Mouse (Mus musculus): Measurements from ENCODE around the gene Spag9.
A peak's percentile ranks its signal among the peaks of the same experiment; 100 is the strongest.

The Spag9 gene

DNA sequence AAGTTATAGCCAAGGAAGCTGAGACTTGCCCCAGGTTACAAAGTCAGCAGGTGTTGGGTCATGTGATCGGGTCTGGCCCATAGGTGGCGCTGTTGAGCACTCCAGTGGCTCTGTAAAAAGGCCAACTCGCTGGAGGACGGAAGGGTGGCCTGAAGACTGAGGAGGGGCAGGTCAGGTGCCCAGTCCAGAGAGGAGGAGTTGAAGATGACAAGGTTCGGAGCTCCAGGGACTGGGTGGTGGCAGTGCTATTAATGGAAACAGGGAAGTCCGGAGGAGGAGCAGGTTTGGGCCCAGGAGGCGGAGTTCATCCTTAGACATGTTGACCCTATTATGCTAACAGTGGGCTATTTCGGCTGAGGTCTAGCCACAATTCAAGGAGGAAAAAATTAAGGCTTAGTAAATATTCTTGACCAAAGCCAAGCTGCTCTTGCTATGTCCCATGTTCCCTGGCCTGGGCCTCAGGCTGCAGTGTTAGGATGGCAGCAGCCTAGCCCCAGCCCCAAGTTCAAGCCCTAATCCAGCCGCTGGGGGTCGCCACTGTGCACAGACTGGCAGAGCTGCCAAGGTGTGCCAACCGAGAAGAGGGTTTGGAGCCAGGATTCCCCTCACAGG lies 137.6 kb downstream of the Spag9 start:
- DNase-seq (ENCODE audit: low read depth), result peak; percentile 78

DNA sequence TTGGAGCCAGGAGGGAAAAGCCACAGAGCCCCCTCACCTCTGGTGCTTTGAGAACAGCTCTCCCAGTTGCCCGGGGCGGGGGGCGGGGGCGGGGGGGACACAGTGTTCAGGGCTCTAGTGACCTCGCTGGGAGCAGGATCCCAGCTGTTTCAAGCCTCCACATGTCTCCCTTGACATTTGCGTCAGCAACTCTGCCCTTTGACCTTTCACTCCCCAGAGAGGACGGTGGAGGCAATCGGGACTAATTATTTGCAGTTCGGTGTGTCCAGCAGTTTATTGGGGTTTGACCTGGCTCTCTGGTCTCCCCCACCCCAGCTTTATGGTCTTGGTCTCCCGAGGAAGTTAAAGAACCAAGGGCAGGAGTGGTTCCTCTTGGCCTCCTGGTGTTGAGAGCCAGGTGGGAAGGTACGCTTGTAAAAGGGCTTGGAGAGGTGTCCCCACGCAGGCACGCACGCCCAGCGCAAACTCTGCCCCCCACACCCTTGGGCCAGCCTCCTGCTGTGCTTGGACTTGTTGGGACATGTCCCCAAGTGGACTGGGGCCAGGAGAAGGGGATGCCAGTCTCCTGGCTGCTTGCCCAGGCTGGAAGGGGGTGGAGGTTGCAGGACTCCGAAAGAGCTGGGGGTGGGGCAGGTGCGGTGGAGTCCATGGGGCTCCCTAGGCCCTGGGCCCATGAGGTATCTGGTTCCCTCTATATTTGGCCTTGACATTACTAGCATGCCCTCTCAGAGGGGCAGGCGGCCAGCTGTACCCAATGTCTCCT lies 138.4 kb downstream of the Spag9 start:
- DNase-seq (ENCODE audit: low read depth), result no peak

DNA sequence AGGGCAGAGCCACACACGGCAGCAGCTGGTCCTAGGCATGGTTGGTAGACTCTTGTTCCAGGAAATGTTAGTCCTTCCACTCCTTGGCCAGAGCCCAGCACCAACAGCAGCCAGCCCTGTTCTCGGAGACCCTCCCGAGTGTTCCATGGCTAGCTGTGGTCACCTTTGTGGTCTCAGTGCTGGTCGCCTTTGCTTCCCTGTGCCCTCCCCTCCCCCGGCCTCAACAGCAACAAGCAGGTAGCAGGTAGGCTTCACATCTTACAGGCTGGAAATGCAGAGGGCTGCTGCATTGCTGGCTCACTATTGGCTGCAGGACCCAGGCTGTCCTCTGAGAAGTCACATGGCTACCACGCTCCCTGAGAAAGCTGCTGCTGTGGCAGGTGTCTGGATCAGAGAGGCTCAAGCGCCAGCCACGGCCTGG lies 139.7 kb downstream of the Spag9 start:
- no peak for DNase-seq (ENCODE audit: low read depth)

DNA sequence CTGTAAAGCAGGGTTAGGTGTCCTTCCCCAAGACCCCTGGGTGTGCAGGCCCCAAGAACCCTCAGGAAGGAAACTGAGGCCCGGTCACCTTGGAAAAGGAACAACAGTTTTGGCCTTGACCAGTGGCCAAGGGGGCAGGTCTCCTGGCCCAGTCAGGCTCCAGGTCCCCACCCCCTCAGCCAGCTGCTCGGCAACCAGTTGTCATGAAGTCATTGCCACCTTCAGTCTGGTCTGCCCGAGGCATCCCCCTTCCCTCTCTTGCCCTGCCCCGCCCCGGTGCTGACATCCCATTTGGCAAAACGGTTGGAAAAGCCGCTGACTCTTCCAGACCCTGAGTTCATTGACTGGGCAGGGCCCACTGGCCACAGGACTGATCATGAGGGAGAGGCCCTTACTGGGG lies 140.8 kb downstream of the Spag9 start:
- peak; percentile 31 for DNase-seq (ENCODE audit: low read depth)

DNA sequence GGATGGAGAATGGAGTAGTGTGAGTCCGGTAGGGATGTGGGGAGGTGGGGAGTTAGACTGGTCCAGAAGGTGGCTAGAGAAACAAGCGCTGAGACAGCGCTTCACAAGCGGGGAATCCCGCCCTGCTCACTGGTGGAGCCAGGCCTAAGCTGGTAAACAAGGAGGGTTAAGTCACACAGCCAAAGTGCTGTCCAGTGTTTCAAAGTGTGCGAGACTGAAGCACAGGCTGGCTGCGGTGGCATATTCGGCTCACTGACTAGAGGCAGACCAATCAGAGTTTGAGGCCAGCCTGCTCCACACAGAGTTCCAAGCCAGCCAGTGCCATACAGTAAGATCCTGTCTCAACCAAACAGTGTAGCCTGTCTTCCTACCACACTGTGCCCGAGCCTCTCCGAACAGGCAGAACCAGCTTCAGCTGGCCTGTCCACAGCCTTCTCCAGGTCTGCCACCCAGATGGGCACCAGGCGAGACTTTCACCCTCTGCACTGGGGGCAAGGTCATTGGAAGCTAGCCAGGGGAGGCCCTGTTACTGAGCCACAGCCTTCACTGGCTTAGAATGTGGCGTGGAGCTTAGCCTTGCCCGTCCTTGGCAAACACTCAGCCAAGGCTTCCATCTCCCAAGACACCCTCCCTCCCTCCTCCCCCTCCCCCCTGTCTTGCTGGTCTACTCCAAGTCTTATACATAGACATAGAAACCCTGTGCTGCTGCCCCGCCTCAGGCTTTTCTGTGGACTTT lies 141.6 kb downstream of the Spag9 start:
- peak; percentile 57 for DNase-seq (ENCODE audit: low read depth)

DNA sequence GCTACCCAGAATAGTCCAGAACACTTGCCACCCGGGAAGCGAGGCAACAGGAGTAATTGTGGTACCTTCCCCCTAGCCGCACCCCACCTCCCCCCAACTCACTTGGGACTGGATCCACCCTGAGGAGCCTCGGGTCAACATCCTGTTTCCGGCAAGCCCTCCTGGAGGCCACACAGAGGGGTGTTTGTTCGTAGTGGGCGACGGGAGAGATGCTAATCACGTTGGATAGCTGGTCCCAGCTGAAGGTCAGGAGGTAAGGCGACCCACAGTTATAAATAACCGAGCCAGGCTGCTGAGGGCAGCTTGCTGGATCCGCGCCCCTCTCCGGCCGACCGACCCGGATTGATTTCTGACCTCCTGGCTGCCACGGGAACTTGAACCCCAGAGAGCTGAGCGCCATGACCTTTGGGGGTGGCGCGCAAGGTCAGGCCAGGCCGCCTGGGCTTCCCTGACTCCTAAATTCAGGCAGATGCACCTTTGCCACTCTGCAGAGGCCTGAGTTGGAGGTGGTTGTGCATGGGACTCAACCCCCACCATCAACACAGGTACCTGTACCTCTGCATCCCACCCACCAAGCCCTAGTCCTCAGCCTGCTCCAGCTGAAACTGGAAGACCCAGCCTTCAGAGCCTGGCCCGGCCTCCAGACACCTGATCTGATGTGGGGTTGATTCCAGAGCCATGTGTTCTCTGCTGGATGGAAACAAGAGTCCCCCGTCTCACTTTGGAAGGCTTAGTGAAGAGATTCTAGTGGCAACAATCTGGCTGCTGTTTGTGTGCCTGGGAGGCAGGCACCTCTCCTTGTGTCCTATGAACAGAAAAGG lies 142.7 kb downstream of the Spag9 start:
- no peak for DNase-seq (ENCODE audit: low read depth)

DNA sequence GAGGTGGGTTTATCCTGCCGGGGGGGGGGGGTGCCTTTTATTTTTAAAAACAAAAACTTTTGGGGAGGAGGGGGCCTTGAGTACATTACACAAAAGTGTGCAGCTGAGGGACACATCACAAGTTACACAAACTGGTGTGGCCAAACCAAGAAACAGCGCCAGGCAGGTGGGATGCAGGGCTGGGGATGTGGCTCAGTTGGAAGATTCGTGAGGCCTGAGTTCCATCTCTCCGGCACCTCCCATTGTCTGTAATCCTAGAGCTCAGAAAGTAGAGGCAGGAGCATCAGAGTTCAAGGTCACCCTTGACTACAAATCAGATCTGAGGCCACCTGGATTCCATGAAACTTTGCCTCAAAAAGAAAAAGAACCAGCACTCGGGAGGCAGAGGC lies 143.3 kb downstream of the Spag9 start:
- DNase-seq (ENCODE audit: low read depth), result no peak

DNA sequence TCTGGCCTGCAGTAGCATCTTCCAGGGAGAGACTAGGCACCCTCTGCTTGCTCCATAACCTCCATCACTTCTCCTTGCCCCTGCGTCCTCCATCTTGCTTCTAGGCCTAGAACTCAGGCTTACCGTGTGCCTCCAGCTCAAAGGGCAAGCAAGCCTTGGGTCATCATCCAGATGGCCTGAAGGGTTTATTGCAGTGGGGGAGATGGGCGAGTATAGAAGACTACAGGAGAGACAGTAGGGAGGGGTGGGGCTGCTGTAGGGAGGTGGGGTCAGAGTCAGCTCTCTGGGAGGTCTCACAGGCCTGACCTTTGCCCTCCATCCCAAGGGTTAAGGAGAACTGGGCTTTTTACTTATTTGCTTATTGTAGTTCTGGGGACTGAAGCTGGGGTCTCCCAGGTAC lies 144.6 kb downstream of the Spag9 start:
- DNase-seq (ENCODE audit: low read depth), result no peak

DNA sequence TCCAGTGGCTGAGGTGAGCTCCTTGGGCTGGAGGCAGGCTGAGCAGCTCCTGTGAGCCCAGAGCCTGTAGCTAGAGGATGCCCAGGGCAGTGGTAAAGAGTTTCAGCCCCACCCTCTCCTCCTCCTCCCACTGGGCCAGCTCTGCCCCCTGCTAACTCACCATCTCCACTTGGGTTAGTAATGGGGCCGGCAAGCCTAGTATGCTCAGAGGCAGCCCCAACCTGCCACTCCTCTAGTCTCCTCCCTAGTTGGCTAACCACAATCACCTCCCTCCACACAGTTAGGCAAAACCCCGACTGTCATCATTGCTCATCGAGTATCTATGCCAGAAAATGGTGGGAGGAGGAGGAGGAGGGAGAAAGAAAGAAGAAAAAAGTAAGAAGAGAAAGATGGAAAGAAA lies 145.7 kb downstream of the Spag9 start:
- DNase-seq (ENCODE audit: low read depth), result peak; percentile 66

DNA sequence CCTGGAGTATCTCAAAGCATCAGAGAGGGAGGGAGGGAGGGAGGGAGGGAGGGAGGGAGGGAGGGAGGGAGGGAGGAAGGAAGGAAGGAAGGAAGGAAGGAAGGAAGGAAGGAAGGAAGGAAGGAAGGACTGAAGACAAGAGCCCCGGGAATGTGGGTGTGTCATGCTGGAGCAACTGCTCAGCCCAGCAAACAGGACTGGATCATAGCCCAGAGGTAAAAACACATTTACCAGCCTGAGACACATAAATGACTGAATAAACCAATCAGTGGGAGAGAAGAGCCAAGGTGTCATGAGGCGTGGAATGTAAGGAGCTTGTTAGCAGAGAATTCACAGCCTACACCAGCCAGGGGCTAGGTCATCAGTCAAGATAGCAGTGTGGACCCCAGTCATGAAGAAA lies 147.4 kb downstream of the Spag9 start:
- no peak for DNase-seq (ENCODE audit: low read depth)

DNA sequence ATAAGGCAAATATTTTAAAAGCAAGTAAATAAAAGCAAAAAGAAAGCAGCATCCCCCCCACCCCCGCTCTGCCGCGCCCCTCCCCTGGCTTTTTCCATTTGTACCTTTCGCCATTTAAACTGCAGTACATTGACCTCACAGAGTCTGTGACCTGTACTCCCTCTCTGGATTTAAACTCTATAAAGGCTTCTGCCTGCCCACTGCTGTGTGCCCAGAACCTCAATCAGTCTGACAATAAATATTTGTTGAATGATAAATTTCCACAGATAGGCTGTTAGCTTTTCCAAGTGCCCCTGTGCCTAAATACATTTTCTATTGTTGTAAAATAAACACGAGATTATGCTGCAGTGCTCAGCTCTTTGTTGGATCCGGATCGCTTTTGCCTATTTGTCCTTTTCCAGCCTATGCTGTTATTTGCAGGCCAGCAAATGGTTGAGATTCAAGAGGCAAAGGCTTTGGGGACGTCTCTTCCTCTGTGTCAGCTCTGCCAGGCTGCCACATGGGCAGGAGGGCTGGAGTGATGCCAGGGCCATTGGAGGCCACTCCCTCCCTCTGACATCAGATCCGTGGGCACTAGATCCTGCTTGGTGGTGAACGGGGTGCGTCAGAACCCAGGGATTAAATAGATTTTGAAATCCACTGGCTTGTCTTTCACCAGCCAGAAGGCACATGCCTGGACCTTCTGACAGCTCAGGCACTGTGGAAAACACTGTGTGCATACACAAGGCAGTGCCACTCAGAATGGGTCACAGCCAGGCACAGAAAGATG lies 149.1 kb downstream of the Spag9 start:
- peak; percentile 27 for DNase-seq (ENCODE audit: low read depth)

DNA sequence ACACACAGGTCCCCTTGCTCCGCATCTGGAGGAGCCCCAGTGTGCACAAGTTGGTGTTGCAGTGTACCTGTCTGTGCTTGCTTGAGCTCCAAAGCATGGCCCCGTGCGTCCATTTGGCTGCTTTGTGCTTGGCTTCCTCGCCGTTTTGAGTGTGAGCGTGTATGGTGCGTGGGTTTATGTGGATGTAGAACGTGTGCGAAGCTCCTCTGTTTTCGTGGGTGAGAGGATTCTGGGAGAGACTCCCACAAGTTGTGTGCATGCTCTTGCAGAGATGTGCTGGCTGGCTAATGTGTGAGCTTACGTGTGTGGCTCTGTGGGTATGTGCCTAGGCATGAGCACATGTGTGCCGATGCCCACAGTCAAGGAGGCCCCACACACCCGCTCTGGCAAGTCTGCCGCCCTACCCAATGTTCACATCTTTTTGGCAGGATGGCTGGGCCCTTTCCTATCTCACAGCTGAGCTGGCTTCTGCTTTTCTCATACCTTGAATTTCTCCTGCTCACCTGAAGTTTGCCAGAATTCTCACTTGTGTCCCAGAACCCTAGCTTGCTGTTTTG lies 150.2 kb downstream of the Spag9 start:
- DNase-seq (ENCODE audit: low read depth), result no peak

DNA sequence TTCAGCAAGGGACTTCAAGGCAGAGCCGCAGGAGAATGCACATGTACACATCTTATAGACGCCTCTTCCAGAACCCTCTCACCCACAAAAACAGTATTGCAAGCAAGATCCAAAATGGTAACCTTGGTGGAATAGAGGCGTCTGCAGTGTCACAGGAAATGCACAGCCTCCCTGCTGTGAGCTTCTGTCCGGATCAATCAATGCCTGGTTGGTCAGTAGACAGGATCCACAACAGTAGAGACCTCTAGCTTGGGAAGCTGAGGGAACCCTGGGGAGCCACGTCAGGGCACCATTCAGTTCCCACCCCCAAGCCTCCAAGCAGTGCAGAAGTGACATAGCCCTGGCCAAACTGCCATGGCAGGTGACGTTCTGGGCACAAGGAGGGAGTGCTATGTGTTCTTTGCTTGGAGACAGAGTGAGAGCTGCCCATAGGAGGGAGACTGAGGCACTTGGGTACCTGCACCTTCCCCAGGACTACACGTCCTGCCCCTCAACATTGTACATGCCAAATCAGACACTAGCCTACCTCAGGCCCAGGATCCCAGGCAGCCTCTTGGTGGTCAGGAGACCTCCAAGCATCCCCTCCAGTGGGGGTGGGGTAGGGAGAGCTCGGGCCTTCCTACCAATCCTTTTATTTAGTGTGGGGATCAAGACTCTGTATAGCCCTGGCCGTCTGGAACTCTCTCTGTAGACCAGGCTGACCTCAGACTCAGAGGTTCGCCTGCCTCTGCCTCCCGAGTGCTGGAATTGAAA lies 151.0 kb downstream of the Spag9 start:
- DNase-seq (ENCODE audit: low read depth), result no peak

DNA sequence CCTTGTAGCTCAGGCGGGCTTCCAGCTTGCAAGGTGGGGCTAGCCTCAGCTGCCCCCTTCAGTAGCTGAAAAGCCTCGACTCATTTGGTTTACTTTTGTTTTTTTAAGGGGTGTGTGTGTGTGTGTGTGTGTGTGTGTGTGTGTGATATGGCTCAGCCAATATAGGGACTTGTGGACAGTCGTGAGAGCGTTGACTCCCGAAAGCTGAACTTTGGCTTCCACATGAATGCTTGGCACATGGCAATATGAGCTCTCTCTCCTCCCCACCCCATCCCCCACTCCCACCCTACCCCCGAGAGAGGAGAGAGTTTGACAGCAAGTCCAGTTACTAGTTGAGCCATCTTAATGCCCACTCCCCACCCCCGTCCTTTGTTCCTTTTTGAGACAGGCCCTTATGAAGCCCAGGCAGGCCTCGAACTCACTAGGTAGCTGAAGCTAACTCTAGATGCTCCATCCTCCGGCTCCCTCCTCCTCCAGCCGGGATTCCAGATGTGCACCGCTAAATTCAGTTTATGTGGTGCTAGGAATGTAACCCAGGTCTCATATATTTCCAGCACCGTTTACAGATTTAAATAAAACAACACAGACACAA lies 152.3 kb downstream of the Spag9 start:
- no peak for DNase-seq (ENCODE audit: low read depth)

DNA sequence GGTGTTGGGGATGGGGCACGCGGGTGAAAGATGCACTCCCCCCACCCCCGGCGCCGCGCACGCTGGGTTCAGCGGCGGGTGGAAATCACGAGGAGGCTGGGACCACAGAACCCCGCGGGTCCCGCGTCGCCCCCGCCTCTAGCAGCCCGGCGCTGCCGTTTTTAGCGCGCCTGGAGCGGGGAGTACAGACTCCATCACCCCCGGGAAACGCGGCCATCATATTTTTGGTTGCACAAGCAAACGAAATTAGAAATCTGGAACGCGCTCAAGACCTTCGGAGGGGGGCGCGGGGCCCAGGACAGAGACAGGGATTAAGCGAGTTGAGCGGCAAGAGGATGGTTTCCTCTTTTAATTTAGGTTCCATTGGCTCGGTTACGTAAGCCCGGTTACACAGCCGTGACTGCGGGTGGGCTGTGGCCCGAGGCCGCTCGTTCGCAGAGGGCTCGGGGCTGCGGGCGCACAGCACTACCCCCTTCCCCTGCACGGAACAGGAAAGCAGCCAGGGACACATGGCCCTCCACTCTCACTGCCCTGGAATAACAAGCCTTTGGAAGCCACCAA lies 153.1 kb downstream of the Spag9 start:
- peak; percentile 21 for DNase-seq (ENCODE audit: low read depth)

DNA sequence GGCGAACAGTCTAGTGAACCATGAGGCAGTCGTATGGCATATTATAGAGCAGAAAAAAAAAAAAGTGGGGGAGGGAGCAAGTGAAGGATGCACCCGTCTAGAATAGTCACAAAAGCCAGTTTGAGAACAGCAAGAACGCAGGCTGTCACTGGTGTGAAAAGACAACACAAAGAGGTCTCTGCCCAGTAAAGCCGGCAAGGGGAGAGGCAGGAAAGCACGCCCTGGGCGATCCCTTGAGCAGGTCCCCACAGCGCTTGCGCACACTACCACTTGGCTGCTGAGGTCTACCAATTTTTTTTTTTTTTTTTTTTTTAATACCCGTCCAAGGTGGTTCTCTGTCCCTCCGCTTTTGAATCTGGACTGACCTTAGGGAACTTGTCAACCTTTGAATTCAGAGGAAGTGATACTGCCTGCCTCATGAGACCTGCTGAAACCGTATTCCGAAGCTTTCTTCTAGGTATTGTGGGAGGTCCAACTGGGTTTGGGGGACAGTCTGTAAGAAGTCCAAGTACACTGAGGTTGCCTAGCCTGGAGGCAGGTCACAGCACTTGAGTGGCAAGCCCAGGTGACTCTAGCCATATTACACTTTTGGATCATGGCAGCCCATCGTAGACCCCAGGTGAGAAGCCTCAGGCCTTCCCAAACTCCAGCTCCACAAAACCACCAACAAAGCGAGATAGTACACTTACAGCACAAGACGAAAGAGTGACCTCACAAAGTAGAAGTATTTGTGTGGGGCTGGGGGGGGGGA lies 153.8 kb downstream of the Spag9 start:
- DNase-seq (ENCODE audit: low read depth), result no peak

DNA sequence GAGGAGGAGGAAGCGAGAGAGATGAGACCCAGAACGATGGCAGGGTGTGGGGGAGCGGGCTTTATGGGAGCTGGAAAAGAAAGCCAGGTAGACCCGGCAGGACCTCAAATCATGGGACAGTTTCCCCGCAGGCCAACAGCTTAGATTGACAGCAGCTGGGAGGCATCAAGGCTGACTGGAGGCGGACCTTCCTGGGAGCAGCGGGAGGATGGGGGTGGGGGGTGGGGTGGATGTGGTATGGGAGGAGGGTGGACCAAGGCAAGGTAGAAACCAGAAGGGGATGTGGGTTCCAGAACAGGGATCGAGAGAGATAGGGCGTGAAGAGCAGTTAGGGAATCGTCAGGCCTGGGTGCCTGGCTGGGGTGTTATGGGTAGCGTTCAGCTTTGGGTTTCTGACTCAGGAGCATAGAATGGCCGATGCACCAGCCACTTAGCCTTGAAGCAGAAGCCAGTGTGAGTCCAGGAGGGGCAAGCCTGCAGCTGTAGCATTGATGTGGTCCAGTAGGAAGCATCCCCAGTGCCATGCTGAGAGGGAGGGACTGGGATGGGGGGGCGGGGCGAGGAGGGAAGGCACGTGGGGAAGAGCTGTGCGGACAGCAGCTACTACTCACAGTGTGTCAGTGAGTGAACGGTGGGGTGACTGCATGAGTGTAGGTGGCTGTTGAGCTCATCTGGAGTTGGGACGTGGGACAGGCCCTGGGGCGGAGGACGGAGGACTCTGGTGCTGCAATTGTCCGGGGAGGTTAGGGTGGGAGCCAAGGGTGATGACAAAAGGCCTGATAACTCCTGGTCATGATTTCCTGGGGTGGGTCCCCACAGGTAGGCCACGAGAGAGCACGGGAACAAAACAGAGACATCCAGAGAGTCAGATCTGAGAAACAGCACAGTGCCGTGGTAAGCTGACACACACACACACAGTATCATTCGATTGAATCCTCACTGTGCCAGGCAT lies 154.9 kb downstream of the Spag9 start:
- DNase-seq (ENCODE audit: low read depth), result no peak

DNA sequence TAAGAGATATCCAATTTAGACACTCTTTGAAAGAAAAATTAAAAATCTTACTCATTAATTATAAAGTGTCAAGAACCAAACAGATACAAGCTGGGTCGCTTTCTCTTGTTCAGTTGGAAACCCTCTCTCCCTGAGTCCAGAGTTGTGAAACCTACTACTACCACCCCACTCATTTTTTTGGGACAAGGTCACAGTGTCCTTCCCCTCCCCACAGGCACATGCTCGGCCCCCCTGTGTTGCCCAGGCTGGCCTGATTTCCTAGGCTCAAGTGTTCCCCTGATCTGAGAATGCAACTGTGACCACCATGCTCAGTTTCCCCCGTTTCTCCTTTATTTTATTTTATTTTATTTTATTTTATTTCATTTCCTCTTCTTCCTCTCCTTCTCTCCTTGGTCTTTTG lies 158.3 kb downstream of the Spag9 start:
- no peak for DNase-seq (ENCODE audit: low read depth)
